Mouse (Mus musculus) stomach, postnatal 0 days (tissue): ENCODE data around the gene Nol9.

Source experiments
- CTCF ChIP-seq: IDR thresholded peaks from 2 replicates; pipeline ENCODE4 v1.5.1; 2016; ENCODE audit warnings: antibody characterized with exemption, low read depth, mild to moderate bottlenecking, moderate library complexity
- EP300 ChIP-seq: optimal IDR thresholded peaks from 2 replicates; pipeline ENCODE3; 2016; ENCODE audit warnings: antibody characterized with exemption

- no peak for TF ChIP-seq CTCF
- no peak for TF ChIP-seq EP300
Measured at GRCm38 (mm10) chr4:152062390-152063110, 23.4 kb downstream of the Nol9 start.
